Mouse (Mus musculus) erythroblast, embryonic 14.5 days (primary cell): Measurements from ENCODE around the gene Stard3.

Experiments
- GATA1 ChIP-seq: IDR thresholded peaks from 2 replicates; pipeline ENCODE4 v1.6.1; 2012; ENCODE audit warnings: low read length, inconsistent platforms, mixed read lengths
- TAL1 ChIP-seq: IDR thresholded peaks from 3 replicates; pipeline ENCODE4 v1.6.1; 2012; ENCODE audit warnings: low read length, inconsistent platforms, mixed read lengths

- TF ChIP-seq GATA1, result no peak
- TF ChIP-seq TAL1, result no peak
Measured at GRCm38 (mm10) chr11:98326741-98327135, 31.4 kb upstream of the Stard3 start.
